Mouse (Mus musculus): ENCODE data around the gene Plb1.

DNA sequence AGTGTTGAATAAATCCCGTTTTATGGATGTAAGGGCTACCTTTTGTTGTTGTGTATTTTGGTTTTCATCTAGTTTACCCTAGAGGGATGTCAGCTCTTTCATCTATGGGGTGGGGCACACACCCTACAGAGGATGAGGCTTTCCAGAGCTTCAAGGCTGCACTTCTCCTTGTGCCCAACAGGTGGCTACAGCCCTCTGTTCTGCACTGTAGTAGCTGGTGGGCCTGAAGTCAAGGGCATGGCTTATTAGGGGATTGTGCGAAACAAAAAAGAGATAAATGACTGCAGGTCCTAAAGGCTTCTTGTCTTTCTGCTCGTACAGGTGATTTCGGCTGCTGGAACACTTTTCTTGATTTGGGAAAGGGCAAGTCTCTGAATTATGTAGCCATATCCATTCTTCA, 27.9 kb upstream of the Plb1 start:
- peak; percentile 74 for TF ChIP-seq CTCF (IDR thresholded peaks at IDR 0.05; ENCODE audit: low read depth)
- no peak for TF ChIP-seq EP300 (IDR thresholded peaks at IDR 0.05; ENCODE audit: low read depth)

All from liver, postnatal 0 days (tissue).